Mouse (Mus musculus): ENCODE results near the gene Gm3336. TPM values are rescaled to one million over a fixed set of nuclear protein-coding genes. Genes with fewer than 3 reads are reported as not detected.
A peak's percentile ranks its signal among the peaks of the same experiment; 100 is the strongest.

Gm3336 gene
- polyA plus RNA-seq (2012; rRNA removed) = 59.5 and 63.8 TPM in 2 replicates

DNA sequence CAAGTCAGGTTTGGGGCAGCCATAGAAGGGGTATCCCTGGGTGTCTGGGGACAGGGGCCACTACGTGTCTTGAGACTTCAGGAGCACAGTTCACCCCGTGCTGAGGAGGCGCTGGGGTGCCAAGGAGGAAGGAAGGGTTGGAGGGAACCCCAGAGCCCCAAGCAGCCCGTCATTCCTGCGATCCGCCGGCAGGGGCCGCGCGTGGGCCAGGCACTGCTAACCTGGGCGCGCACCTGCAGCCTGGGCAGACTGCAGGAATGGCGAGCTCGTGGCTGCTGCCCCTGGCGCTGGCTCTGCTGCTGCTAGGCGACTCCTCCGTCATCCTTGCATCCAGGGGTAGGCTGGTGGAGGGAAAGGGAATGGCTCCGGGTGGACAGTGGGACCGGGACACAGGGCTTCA is at the start of gene Gm3336:
TSS of gene Gm3336 (plus strand) at position 247 of the 400 bp plus-strand sequence.
- no peak for DNase-seq (ENCODE audit: low read depth, low spot score)
- 2% methylated on average over 19 of the region's 19 CpGs for WGBS

DNA sequence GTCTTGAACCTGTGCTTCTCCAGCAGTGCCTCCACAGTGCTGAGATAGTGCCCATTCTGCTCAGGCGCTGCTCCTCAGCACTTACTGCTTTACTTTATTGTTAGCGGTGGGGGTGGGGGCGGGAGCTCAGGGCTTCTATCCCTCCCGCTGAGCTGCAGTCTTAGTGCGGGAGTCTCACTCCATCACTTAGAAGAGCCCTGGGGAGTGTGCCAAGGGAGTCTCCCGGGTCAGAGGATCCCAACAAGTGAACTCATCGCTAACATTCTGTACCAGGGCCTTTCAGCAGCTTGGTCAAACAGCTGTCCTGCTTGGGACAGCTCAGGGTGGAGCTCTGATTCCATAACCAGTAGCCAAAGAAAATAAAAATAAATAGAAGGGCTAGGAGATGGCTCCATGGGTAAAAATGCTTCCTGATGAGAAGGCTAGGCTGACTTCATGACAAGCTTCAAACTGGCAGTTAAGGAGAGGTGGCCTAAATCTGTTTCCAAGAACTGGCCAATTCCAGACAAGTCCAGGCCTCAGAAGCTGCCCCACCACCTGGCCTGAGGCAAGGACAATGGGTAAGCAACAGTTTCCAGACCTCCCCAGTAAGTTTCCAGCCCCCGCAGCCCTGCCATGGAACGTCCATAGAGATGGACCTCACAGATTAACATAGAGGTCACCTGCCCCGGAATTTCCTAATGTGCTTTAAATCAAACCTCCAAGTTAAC is 46.6 kb upstream of the Gm3336 start:
- WGBS = 76% methylated on average over 10 of the region's 10 CpGs
- DNase-seq (ENCODE audit: low read depth, low spot score) = no peak

DNA sequence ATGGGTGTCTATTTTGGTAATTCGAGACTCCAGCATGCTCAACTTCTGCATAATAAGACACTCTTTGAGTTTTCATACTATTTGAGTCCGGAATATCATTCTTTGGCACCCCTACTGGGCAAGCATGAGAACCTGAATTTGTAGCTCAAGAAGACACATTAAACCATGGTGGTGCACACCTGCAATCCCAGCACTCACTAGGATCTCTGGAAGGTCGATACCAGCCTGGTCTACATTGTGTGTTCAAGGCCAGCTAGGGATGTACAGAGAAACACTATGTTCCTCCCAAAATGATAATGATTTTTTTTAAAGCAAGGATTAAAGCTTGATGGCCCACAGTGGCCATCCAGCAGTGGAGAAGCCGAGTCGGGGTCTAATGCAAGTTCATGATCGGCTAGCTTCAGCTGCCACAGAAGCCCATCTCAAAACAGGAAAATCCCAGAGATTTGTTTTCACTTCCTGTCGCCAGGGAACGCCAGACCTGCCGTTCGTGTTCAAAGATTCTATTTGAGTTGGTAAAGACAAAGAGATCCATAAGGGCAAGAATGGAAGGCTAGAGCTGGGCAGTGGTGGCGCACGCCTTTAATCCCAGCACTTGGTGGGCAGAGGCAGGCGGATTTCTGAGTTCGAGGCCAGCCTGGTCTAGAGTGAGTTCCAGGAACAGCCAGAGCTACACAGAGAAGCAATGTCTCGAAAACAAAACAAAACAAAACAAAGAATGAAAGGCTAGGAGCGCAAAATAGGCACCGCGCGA is 45.8 kb upstream of the Gm3336 start:
- 31% methylated on average over 19 of the region's 19 CpGs for WGBS
- DNase-seq (ENCODE audit: low read depth, low spot score) = no peak

DNA sequence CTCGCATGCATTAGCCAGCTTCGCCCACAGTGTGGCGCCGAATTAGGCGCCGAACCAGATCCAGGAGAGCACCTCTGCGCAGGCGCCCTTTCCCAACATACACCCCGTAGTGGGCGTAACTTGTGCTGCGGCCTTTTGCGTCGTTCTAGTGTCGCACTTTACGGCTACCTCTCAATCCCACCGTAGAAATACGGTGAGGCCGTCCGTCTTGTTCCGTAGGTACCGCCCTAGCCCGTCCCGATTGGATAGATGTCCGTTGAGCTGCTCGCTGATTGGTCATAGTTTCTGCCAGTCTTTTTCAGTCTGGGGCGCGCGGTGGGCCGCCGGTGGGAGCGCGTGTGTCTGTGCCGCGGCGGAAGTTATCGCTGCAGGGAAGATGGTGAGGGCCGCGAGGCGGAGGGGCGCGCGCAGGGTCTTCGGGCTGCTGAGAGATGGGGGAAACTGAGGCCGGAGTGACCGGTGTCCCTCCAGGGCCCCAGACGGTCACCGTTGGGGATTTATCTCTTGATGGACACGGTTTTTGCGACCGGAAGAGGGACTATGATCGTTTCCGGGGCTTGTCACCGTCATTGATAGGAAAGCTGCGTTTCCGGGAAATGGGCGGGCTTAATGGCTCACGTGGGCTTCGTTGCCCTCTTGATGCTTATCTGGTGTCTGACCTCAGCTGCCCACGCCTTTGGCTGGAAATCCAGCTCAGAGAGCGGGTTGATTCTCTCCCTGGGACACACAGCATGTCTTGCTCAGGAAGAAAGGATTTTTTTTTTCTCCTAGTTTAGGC is 45.1 kb upstream of the Gm3336 start, which contains the start of gene Lsm4:
TSS of gene Lsm4 (plus strand) at position 170 of the 778 bp plus-strand sequence.
- WGBS = under 1% methylated on average over 60 of the region's 60 CpGs
- DNase-seq (ENCODE audit: low read depth, low spot score) = peak; percentile 93

DNA sequence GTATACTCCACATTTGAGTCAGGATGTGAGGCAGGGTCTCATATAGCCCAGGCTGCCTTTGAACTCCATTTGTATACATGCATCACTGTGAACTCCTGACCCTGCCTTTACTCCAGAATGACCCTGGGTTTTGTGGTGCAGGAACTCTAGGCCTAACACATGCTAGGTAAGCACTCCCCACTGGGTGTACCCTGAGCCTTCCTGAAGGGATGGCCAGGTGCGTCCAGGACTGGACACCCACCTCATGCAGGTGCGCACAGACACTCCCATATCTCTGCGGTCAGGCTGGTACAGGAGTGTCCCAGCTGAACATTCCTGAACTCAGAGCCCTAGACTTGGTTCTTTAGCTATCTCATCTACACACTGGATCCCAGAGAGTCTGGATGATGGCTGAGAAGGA is 44.2 kb upstream of the Gm3336 start:
- DNase-seq (ENCODE audit: low read depth, low spot score) = no peak
- WGBS = 32% methylated on average over 3 of the region's 3 CpGs

DNA sequence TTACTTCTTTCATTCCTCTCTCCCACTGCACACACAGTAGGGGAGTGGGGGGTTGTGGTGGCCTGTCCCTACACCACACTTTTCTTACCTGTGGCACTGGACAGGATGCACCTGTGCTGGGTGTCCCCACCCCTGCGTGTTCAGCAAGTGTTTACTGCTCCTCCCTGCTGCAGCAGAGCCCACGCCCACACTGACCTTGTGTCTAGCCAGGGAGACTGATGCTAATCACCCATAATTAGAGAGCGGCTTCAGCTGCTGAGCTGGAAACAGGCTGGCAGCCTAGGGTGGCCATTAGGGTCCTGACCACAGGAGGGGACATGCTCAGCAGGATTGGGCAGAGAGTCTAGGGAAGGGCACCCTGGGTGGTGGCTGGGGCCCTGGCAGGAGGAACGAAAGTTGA is 43.6 kb upstream of the Gm3336 start:
- WGBS = 27% methylated on average over 4 of the region's 4 CpGs
- no peak for DNase-seq (ENCODE audit: low read depth, low spot score)

DNA sequence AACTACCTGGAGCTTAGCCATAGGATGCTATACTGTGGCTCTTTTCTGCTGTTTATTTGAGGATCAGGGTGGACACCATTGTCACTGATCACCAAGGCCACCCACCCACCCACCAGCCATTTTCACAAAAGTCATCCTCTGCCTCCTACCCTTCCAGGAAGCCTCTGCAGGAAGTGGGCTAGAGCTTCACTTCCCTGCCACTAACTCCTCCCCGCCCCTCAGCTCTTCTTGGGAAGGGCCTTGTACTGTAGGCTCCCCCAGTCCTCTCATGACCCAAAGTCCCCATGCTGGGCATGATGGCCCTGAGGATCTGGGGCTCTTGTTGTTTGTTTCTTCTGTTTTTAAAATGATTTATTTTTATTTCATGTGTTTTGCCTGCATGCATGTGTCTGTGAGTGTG is 43.0 kb upstream of the Gm3336 start:
- no peak for DNase-seq (ENCODE audit: low read depth, low spot score)
- 86% methylated on average over 1 of the region's 1 CpGs for whole genome bisulfite sequencing

DNA sequence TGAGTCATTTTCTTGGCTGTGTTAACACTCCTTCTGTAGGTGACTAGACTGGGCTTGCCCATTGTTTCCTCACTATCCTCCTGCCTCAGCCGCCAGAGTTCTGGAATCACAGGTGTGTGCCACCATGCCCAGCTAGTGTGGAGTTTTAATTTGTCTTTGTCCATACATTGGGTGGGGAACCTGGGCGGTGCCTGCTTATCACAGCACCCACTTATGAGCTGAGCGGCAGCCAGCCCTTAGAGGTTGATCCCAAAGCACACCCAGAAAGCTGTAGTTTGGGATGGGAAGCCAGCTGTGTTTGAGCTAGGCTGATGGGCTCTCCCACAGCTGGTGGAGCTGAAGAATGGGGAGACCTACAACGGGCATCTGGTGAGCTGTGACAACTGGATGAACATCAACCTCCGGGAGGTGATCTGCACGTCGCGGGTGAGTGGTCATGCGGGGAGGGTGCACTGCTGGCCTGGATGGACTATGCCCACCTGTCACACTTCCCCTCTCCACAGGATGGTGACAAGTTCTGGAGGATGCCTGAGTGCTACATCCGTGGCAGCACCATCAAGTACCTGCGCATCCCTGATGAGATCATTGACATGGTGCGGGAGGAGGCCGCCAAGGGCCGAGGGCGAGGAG is 40.8 kb upstream of the Gm3336 start:
- DNase-seq (ENCODE audit: low read depth, low spot score) = no peak
- WGBS = 81% methylated on average over 15 of the region's 15 CpGs

DNA sequence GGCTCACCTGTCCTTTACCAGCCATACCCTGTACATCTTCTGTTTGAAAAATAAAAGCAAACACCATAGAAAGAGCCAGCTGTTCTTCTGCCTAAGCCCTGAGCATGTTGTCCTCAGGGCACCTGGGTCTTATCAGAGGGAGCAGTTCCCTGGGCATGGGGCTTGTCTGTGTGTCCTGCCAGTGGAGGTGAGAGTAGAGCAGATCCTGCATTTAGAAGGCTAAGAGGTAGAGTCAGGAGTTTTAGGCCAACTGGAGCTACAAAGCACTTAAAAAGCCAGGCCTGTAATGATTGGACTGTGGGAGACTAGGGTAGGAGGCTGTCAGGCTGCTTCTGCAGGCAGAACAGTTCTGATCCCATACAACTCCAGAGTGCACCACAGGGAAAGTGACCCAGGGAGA is 39.7 kb upstream of the Gm3336 start:
- no peak for DNase-seq (ENCODE audit: low read depth, low spot score)

DNA sequence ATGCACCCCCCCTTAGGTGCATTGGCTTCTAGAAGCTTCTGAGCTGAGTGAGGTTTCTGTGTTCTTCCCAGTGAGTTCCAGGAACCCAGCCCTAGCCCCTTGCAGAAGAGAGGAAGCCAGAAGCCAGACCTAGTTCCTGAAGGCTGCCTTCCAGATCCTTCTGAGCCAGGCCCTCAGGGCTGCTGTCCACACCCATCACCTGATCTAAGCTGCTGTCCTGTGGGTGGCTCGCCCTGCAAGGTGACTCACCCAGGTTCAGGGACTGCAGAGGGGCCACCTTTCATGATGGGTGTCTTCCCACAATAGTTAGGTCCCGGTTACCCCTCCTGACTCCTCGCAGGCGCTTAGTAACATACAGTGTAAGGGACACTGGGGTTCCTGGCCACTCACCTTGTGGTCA is 38.9 kb upstream of the Gm3336 start:
- 43% methylated on average over 4 of the region's 4 CpGs for WGBS
- DNase-seq (ENCODE audit: low read depth, low spot score) = no peak

DNA sequence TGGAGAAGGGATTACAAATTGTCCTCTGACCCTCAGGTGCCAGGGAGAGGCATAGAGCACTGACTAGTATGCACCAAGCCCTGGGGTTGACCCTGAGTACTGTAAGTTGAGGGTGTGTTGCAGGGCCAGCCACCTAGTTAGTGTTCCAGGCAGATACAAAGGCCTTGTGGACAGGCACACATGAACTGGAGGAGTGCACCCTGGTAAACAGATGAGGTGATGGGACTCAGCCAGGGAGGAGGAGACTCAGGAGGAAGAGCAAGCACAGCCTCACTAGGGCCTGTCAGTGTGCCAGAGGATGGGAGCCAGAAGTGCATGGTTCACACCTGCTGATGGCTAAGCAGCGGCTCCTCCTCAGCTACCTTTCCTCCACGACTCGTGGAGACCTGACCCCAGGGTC is 38.3 kb upstream of the Gm3336 start:
- WGBS = 31% methylated on average over 3 of the region's 3 CpGs
- DNase-seq (ENCODE audit: low read depth, low spot score) = no peak

DNA sequence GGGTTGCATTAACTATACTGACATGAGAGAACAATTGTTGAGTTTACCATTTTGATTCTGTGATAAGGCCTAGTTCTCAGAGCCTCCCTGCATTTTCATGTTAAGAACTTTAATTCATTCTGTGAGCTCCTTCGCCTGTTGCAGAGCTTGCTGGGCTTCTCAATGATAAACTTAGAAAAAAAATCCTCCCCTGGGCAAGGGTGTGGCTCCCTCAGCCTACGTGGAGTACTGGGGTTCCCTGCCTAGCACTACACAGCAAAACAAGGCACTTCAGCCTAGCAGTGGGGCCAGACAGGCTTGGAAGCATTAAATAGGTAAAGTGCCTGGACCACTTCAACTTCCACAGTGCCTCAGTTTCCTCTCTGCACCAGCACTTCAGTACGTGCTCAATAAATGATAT is 36.9 kb upstream of the Gm3336 start:
- no peak for DNase-seq (ENCODE audit: low read depth, low spot score)
- 72% methylated on average over 3 of the region's 3 CpGs for WGBS

DNA sequence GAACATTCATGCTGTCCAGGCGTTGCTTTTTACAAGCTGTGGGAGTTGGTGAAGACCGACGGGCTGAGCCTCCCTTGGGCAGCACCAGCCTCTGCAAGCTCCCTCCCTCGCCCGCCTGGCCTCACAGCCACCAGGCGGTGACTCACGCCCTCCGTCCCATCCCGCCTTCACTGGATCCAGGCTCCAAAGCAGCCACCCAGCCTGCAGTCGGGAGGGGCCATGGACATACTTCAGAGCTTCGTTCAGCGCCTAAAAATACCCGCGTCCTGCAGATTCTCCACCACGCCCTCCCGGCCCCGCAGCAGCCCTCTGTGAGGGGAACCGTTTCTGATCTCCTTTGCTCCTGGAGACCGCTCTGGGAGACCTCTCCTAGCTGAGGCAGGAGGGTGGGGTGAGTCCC is 36.1 kb upstream of the Gm3336 start:
- no peak for DNase-seq (ENCODE audit: low read depth, low spot score)
- 15% methylated on average over 19 of the region's 19 CpGs for WGBS

DNA sequence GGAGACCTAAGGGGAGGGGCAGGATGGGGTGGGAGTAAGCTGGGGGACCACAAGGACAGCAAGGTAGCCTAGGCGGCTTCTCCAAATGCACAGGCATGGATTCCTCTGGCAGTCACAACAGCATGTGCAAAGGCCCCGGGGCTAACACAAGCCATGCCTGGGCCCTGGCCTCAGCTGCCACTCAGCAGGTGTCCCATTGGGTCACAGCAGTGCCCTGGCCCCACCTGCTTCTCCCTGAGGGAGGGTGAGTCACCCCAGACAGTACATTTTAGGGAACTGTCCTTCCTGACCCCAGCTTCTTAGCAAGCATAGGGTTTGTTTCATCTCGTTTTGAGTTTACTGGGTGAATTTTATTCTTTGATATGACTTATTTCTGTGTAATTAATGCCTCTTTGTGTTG is 35.7 kb upstream of the Gm3336 start:
- WGBS = 67% methylated on average over 3 of the region's 3 CpGs
- no peak for DNase-seq (ENCODE audit: low read depth, low spot score)

DNA sequence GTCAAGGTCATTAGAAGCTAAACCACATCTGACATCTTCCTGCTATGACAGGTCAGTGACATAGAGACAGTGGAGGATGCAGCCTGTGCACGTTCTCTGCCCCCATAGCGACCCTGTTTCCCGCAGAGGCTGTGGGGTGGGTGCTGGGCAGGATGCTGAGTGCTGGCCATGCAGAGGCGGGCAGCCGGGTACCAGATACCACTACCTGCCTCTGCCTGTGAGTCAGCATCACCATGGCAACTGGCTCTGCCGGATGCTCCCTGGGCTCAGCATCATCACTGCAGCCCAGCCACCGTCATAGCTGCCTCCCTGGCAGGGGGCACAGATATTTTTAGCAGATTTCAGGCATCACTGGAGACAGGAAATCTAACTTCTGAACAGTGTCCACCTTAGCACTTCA is 34.1 kb upstream of the Gm3336 start:
- WGBS = 71% methylated on average over 7 of the region's 7 CpGs
- no peak for DNase-seq (ENCODE audit: low read depth, low spot score)

DNA sequence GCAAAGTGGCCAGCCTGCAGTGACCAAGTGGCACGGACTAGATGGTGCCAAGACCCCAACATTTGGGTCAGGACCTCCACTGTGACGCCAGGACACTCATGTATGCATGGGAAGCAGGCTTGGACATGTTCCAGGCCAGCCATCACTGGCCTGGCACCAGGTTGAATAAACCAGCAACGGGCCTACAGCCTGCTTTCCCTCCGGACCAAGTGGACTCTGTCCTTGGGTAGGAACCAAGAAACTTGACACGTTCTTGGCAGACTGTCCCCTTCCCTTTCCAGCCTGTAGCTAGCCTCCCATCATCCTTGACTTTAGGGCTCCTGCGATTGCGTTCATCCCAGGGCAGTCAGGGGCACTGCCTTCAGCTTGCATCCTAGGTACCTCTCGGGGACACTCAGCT is 30.8 kb upstream of the Gm3336 start:
- DNase-seq (ENCODE audit: low read depth, low spot score) = no peak
- 24% methylated on average over 8 of the region's 8 CpGs for WGBS

DNA sequence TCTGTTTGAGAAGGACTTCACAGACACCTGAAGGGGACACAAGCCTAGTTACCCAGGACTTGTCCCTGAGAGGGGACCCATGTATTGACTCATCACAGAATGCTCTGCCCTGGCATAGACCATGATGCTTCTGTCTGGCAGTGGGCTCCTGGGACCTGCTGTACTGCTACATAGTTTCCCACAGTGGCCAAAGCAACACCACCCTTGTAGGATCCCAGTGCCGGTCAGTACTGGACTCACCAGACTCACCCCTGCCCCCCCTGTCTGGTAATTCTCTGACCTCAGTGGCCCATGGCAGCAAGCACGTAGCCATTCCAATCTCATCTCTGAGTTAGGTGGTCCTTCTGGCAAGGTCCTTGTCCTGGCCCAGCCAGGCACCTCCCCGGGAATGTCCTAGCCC is 30.2 kb upstream of the Gm3336 start:
- DNase-seq (ENCODE audit: low read depth, low spot score) = no peak
- WGBS = 91% methylated on average over 3 of the region's 3 CpGs

DNA sequence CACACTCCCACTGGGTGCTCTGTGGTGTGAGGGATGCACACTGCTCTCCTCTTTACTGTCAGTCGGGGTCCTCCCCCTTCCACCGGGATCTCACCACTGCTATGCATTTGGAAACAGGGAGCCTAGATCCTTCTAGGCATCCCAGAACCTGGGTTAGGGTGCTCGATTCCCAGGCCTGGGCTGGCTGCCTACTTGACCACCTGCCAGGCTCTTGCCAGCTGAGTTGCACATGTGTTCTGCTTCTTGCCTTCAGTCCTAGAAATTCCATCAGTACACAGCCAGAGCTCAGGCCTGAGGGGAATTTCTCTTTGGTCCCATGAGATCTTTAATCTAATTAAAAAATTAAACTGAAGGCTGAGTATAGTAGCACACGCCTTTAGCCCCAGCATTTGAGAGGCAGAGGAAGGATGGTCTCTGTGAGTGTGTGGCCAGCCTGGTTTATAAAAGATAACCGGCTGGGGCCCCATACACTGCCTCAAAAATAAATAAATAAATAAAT is 28.4 kb upstream of the Gm3336 start:
- no peak for DNase-seq (ENCODE audit: low read depth, low spot score)
- 75% methylated on average over 5 of the region's 5 CpGs for whole genome bisulfite sequencing

DNA sequence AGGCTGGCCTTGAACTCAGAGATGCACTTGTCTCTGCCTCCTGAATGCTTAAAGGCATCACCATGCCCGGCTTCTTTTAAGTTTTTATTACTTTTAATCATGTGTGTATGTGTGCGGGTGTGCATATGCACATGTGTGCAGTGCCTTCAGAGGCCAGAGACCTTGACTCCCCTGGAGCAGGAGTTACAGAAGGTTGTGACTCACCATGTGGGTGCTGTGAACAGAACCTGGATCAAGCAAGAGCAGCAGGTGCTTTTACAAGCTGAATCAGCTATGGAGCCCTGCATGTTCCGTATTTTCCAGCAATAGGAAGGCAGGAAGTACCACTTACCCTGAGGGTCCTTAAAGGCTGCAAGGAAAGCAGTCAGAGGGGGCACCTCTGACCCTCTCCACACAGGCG is 27.1 kb upstream of the Gm3336 start:
- no peak for DNase-seq (ENCODE audit: low read depth, low spot score)
- WGBS = 89% methylated on average over 4 of the region's 4 CpGs

DNA sequence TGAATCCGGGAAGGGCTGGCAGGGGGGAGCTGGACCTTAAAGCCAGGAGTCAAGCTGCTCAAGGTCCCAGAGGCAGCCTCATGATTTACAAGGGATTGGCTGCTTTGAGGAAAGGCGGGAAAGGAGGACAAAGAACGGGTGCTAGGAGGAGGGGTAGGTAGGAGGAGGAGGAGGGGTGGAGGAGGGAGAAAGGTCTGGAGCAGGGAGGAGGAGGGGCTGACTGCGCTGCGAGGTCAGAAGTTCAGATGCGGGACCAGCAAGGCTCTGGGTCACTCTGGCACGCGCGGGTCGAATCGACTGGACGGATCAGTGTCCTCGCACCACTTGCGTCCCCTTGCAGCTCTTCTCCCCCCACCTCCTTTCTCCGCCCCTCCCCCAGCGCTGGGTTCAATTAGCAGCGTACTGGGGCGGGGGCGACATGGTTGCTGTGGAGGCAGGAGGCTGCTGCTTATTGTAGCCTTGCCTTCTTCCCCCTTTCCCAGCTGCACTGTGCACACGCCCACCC is 26.6 kb upstream of the Gm3336 start:
- 9% methylated on average over 20 of the region's 20 CpGs for WGBS
- DNase-seq (ENCODE audit: low read depth, low spot score) = no peak

All from large intestine, adult 2 months (tissue).